Mouse (Mus musculus): ENCODE measurements around the gene Fam78b. TPM values are rescaled to one million over a fixed set of nuclear protein-coding genes. Genes with fewer than 3 reads are reported as not detected.

The Fam78b gene
- polyA plus RNA-seq, 1 experiment from 2014 or later = 0.93 TPM

DNA sequence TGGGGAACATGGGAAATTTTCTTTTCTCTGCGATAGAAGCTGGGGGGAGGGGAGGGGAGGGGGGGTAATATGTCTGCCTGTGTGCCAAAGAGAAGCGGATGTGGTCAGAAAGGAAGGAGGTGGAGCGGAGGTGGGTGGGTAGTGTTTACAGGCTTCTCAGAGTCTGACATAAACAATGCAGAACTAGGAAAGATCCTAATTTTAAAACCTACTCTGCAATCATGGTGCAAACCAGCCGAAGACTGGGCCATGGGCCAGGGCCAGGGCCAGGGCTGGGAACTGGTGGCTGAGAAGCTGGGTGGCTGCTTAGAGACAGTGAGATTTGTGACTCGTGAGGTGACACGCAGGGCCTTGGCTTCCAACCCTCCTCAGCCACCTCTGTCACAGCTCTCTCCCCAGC, 69.1 kb downstream of the Fam78b start:
- H3K9me3 ChIP-seq (ENCODE audit: control insufficient read depth, low read length) = no peaks in the 10 kb centered on the region
- no peak for DNase-seq (ENCODE audit: low spot score)

DNA sequence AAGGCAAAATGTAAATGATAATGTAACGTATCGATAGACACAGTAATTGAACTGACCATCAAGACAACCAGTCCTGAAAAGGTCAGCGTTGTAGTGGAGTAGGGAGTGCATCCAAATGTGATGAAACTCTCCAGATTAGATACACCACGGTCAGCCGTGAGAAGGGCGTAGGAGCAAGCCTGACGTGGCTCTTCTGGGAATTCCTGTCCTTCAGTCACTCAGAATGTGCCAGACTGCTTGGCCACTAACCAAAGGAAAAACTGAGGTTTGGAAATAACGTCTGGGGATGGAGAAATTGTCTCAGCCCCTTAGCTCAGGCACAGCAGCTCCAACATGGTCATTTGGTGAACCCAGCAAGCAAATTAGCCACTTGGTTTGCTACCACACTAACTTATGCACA, 74.5 kb downstream of the Fam78b start:
- Histone ChIP-seq H3K36me3 (ENCODE audit: control insufficient read depth, insufficient read depth, low read length) (no peaks in the 10 kb centered on the region), H3K4me2 (no peak overlapping the region), H3K4me1 (replicated peaks; ENCODE audit: control insufficient read depth, insufficient read depth, low read length) (no peaks in the 10 kb centered on the region), H3K9ac (ENCODE audit: low read depth, low read length) (no peak overlapping the region), H3K27me3 (replicated peaks; ENCODE audit: control insufficient read depth, insufficient read depth, low read length) (no peaks in the 10 kb centered on the region), H3K9me3 (ENCODE audit: control insufficient read depth, low read length) (no peaks in the 10 kb centered on the region), H3K27ac (ENCODE audit: low read depth, low read length) (no peak overlapping the region), H3K4me3 (ENCODE audit: low read depth, low read length) (no peak overlapping the region)
- no peak for ATAC-seq (replicated peaks; ENCODE audit: low FRiP score)
- WGBS = 77% methylated on average over 8 of the region's 8 CpGs
- no peak for DNase-seq (ENCODE audit: low spot score)

More for the DNA sequence above, 69.1 kb downstream of the Fam78b start:
- no peak overlapping the region for H3K27ac ChIP-seq (ENCODE audit: low read depth, low read length)
- H3K4me1 ChIP-seq (replicated peaks; ENCODE audit: control insufficient read depth, insufficient read depth, low read length) = no peaks in the 10 kb centered on the region
- no peak overlapping the region for H3K4me2 ChIP-seq
- no peaks in the 10 kb centered on the region for H3K36me3 ChIP-seq (ENCODE audit: control insufficient read depth, insufficient read depth, low read length)
- WGBS = 58% methylated on average over 6 of the region's 6 CpGs
- no peaks in the 10 kb centered on the region for H3K27me3 ChIP-seq (replicated peaks; ENCODE audit: control insufficient read depth, insufficient read depth, low read length)
- no peak for ATAC-seq (replicated peaks; ENCODE audit: low FRiP score)
- no peak overlapping the region for H3K9ac ChIP-seq (ENCODE audit: low read depth, low read length)
- H3K4me3 ChIP-seq (ENCODE audit: low read depth, low read length) = no peak overlapping the region

DNA sequence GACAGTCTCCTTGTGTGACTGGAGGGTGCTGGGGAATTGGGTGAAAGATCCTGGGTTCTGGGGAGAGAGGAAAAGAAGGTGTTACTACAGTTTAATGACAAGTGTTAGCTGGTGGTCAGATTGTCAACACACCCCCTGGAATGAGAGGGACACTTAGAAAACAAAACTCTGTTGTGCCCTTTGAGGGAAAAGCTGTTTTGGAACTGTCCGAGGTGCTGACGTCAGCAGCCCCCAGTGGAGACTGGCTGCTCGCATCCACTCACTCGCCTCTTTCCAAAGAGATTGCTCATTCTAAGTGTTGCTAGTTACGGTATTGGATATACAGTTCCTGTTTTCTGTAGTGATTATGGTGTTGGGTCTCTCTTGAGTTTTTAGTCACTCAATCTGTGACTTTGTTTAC, 78.3 kb downstream of the Fam78b start:
- no peak overlapping the region for H3K9ac ChIP-seq (ENCODE audit: low read depth, low read length)
- H3K27ac ChIP-seq (ENCODE audit: low read depth, low read length) = no peak overlapping the region
- no peaks in the 10 kb centered on the region for H3K4me1 ChIP-seq (replicated peaks; ENCODE audit: control insufficient read depth, insufficient read depth, low read length)
- ATAC-seq (replicated peaks; ENCODE audit: low FRiP score) (no peak), DNase-seq (ENCODE audit: low spot score) (no peak)
- 23% methylated on average over 5 of the region's 5 CpGs for WGBS
- no peak overlapping the region for H3K4me2 ChIP-seq
- no peaks in the 10 kb centered on the region for H3K36me3 ChIP-seq (ENCODE audit: control insufficient read depth, insufficient read depth, low read length)
- no peak overlapping the region for H3K4me3 ChIP-seq (ENCODE audit: low read depth, low read length)
- H3K9me3 ChIP-seq (ENCODE audit: control insufficient read depth, low read length) = no peaks in the 10 kb centered on the region
- no peaks in the 10 kb centered on the region for H3K27me3 ChIP-seq (replicated peaks; ENCODE audit: control insufficient read depth, insufficient read depth, low read length)

DNA sequence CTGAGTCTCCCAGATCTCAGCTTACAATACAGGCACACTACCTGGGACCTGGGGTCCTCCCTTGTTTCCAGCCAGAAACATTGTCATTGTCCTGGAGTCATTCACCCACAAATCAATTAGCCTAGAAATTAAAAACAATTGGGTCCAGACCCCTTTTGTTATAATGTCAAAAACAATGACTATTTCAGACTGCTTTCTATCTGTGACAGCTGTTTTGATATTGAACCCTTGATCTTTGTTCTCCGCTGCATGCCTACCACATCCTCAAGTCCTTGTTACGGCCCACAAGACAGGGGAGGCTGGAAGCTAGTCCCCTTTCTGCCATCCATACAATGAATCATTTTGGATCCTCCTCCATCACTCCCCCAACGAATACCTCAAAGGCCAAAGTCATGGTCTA, 80.7 kb downstream of the Fam78b start:
- ATAC-seq (replicated peaks; ENCODE audit: low FRiP score) (no peak), DNase-seq (ENCODE audit: low spot score) (no peak)
- Histone ChIP-seq H3K4me1 (replicated peaks; ENCODE audit: control insufficient read depth, insufficient read depth, low read length) (no peaks in the 10 kb centered on the region), H3K27me3 (replicated peaks; ENCODE audit: control insufficient read depth, insufficient read depth, low read length) (no peaks in the 10 kb centered on the region), H3K9me3 (ENCODE audit: control insufficient read depth, low read length) (no peaks in the 10 kb centered on the region), H3K36me3 (ENCODE audit: control insufficient read depth, insufficient read depth, low read length) (no peaks in the 10 kb centered on the region), H3K27ac (ENCODE audit: low read depth, low read length) (no peak overlapping the region), H3K4me3 (ENCODE audit: low read depth, low read length) (no peak overlapping the region), H3K4me2 (no peak overlapping the region), H3K9ac (ENCODE audit: low read depth, low read length) (no peak overlapping the region)
- WGBS = 62% methylated on average over 3 of the region's 3 CpGs

DNA sequence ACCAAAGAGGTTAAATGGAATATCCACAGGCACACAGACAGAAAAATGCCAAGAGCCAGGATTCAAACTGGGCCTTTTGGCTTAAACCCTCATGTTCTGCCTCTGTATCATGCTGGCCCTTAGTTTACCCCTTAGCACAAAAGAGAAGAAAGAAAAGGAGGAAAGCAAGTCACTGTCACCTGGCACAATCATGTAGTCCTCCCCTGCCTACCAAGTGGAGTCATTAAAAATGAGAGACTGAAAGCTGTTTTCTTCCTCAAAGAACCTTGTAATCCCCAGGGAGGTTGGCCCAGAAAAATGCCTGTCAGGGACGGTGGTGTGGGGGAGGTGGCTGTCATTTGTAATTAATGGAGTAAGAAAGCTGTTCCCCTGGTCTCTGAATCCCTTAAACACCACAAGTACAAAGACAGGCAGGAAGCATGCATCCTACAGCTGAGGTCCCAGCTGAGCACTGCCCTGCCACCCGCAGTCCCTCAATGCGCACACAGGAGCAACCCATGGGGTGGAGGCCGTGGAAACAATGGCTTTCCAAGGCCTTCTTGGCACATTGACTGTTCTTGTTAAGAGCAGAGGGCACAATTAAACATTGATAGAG, 81.4 kb downstream of the Fam78b start:
- H3K36me3 ChIP-seq (ENCODE audit: control insufficient read depth, insufficient read depth, low read length) = no peaks in the 10 kb centered on the region
- ATAC-seq (replicated peaks; ENCODE audit: low FRiP score) = no peak
- DNase-seq (ENCODE audit: low spot score) = no peak

DNA sequence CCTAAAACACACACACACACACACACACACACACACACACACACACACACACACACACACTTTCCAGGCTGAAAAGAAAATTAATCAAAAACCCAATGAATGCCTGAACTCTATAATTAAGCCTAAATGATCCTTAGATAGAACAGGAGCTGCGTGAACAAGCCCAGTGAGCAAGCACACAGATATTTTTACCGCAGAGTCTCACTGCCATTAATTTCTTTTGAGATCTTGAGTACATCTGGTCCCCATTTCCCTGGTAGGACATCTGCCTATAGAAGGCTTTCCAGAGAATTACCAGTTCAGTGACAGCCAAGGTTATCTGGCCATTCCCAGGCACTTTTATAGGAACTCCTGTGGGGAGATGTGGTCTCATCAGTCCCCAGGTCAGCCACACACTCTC, 82.0 kb downstream of the Fam78b start:
- DNase-seq (ENCODE audit: low spot score) = no peak
- no peak for ATAC-seq (replicated peaks; ENCODE audit: low FRiP score)
- Histone ChIP-seq H3K4me3 (ENCODE audit: low read depth, low read length) (no peak overlapping the region), H3K27ac (ENCODE audit: low read depth, low read length) (no peak overlapping the region), H3K9ac (ENCODE audit: low read depth, low read length) (no peak overlapping the region), H3K4me2 (no peak overlapping the region), H3K4me1 (replicated peaks; ENCODE audit: control insufficient read depth, insufficient read depth, low read length) (no peaks in the 10 kb centered on the region), H3K9me3 (ENCODE audit: control insufficient read depth, low read length) (no peaks in the 10 kb centered on the region), H3K36me3 (ENCODE audit: control insufficient read depth, insufficient read depth, low read length) (no peaks in the 10 kb centered on the region), H3K27me3 (replicated peaks; ENCODE audit: control insufficient read depth, insufficient read depth, low read length) (no peaks in the 10 kb centered on the region)
- WGBS = 72% methylated on average over 2 of the region's 2 CpGs

More for the DNA sequence above, 81.4 kb downstream of the Fam78b start:
- 54% methylated on average over 4 of the region's 4 CpGs for WGBS
- H3K9ac ChIP-seq (ENCODE audit: low read depth, low read length) = no peak overlapping the region
- no peaks in the 10 kb centered on the region for H3K4me1 ChIP-seq (replicated peaks; ENCODE audit: control insufficient read depth, insufficient read depth, low read length)
- no peaks in the 10 kb centered on the region for H3K27me3 ChIP-seq (replicated peaks; ENCODE audit: control insufficient read depth, insufficient read depth, low read length)
- no peaks in the 10 kb centered on the region for H3K9me3 ChIP-seq (ENCODE audit: control insufficient read depth, low read length)
- H3K4me2 ChIP-seq = no peak overlapping the region
- no peak overlapping the region for H3K4me3 ChIP-seq (ENCODE audit: low read depth, low read length)
- no peak overlapping the region for H3K27ac ChIP-seq (ENCODE audit: low read depth, low read length)

DNA sequence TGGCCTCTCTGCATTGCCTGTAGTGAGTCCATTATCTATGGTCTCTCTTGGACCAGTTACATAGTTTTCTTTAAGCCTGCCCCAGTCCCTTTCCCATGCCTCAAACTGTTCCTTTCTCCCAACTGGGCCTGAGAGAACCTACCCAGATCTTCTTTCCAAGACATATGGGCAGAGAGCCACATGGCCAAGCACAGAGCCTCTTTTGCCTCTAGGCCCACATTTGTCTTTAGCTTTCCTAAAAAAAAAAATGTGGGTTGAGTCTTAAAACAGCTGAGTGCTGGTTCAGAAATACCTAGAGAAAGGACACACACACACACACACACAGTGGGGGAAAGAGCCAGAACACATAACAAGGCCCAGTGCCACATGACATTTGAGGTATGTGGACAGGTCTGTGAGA, 83.1 kb downstream of the Fam78b start:
- Histone ChIP-seq H3K27me3 (replicated peaks; ENCODE audit: control insufficient read depth, insufficient read depth, low read length) (no peaks in the 10 kb centered on the region), H3K9ac (ENCODE audit: low read depth, low read length) (no peak overlapping the region), H3K4me3 (ENCODE audit: low read depth, low read length) (no peak overlapping the region), H3K4me2 (no peak overlapping the region), H3K27ac (ENCODE audit: low read depth, low read length) (no peak overlapping the region), H3K9me3 (ENCODE audit: control insufficient read depth, low read length) (no peaks in the 10 kb centered on the region), H3K4me1 (replicated peaks; ENCODE audit: control insufficient read depth, insufficient read depth, low read length) (no peaks in the 10 kb centered on the region), H3K36me3 (ENCODE audit: control insufficient read depth, insufficient read depth, low read length) (no peaks in the 10 kb centered on the region)
- DNase-seq (ENCODE audit: low spot score) = no peak
- ATAC-seq (replicated peaks; ENCODE audit: low FRiP score) = no peak

DNA sequence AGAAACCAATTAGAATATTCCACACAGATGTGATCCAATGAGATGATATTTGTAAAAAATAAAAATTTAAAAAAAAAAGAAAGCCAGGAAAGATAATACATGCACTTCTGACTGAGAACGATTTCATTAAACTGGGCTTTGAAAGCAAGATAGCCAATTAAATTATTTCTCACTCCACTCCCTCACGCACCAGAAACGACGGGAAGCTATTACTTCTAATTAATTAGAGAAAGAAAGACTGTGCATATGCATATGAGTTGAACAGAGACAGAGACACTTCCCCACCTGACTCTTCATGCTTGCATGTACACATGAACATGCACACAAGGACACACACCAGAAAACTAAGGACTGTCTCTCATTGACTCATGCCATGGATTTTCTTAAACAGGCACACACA, 84.2 kb downstream of the Fam78b start:
- DNase-seq (ENCODE audit: low spot score) (no peak), ATAC-seq (replicated peaks; ENCODE audit: low FRiP score) (no peak)
- Histone ChIP-seq H3K27ac (ENCODE audit: low read depth, low read length) (no peak overlapping the region), H3K4me2 (no peak overlapping the region), H3K9ac (ENCODE audit: low read depth, low read length) (no peak overlapping the region), H3K4me1 (replicated peaks; ENCODE audit: control insufficient read depth, insufficient read depth, low read length) (no peaks in the 10 kb centered on the region), H3K36me3 (ENCODE audit: control insufficient read depth, insufficient read depth, low read length) (no peaks in the 10 kb centered on the region), H3K4me3 (ENCODE audit: low read depth, low read length) (no peak overlapping the region), H3K27me3 (replicated peaks; ENCODE audit: control insufficient read depth, insufficient read depth, low read length) (no peaks in the 10 kb centered on the region), H3K9me3 (ENCODE audit: control insufficient read depth, low read length) (no peaks in the 10 kb centered on the region)
- WGBS = 78% methylated on average over 4 of the region's 4 CpGs

DNA sequence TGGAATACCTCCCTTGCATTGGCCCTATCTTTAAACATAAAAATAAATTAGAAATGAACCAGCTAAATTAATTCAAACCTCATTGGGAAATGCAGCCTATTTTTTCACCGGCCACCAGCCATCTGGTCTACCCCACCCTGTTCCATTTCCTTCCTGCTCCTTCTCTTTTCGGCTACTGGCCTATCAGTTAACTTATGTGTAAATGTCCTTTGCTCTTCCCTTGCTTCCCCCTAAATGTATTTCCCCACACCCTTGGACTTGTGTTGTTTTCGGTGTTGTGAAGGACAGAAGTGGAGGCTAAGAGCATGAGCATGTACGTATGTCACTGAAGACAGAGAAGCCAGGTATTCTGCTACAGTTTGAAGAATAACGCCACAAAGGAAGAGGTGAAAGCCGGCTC, 89.2 kb downstream of the Fam78b start:
- H3K9ac ChIP-seq (ENCODE audit: low read depth, low read length) = no peak overlapping the region
- no peak for ATAC-seq (replicated peaks; ENCODE audit: low FRiP score)
- DNase-seq (ENCODE audit: low spot score) = no peak

More for the DNA sequence above, 89.2 kb downstream of the Fam78b start:
- H3K4me2 ChIP-seq = no peak overlapping the region
- H3K36me3 ChIP-seq (ENCODE audit: control insufficient read depth, insufficient read depth, low read length) = no peaks in the 10 kb centered on the region
- WGBS = 81% methylated on average over 6 of the region's 6 CpGs
- H3K9me3 ChIP-seq (ENCODE audit: control insufficient read depth, low read length) = no peaks in the 10 kb centered on the region
- H3K27me3 ChIP-seq (replicated peaks; ENCODE audit: control insufficient read depth, insufficient read depth, low read length) = no peaks in the 10 kb centered on the region
- H3K4me3 ChIP-seq (ENCODE audit: low read depth, low read length) = no peak overlapping the region
- no peak overlapping the region for H3K27ac ChIP-seq (ENCODE audit: low read depth, low read length)
- H3K4me1 ChIP-seq (replicated peaks; ENCODE audit: control insufficient read depth, insufficient read depth, low read length) = no peaks in the 10 kb centered on the region
